Mouse (Mus musculus) bone marrow, adult 2 months (tissue): ENCODE results near the gene Gal3st4. TPM values are rescaled to one million over a fixed set of nuclear protein-coding genes. Genes with fewer than 3 reads are reported as not detected.

ENCODE experiments used
- H3K27ac ChIP-seq: fragments of 200-500 bp; 2 replicates; pipeline ENCODE4 v1.5.1; 2012; ENCODE audit warnings: low read depth, mild to moderate bottlenecking, control low read depth, inconsistent platforms, low read length; ENCODE audit not compliant: control insufficient read depth, poor library complexity, insufficient read depth
- H3K4me1 ChIP-seq: fragments of 200-500 bp; 2 replicates; pipeline ENCODE4 v1.6.1; 2011; ENCODE audit warnings: low read length; ENCODE audit not compliant: control insufficient read depth, insufficient read depth
- H3K4me3 ChIP-seq: fragments of 200-500 bp; replicated peaks from 2 replicates; pipeline ENCODE3; 2011; ENCODE audit warnings: mild to moderate bottlenecking, low read depth, low read length, control low read depth; ENCODE audit not compliant: control insufficient read depth
- CTCF ChIP-seq: fragments of 200-500 bp; IDR thresholded peaks from 2 replicates; pipeline ENCODE4 v1.5.1; 2011; ENCODE audit warnings: low read length, control low read depth; ENCODE audit not compliant: control insufficient read depth, insufficient read depth
- POLR2A ChIP-seq: fragments of 200-500 bp; IDR thresholded peaks from 2 replicates; pipeline ENCODE4 v1.6.1; 2011; ENCODE audit warnings: low read depth, mild to moderate bottlenecking, control low read depth, low read length, borderline replicate concordance; ENCODE audit not compliant: control insufficient read depth
- WGBS: fragments of 180-500 bp; shearing (Covaris S2); methylation state at CpG from one replicate; pipeline ENCODE4 v1.1.7; 2018; 5-methylcytosine and 5-hydroxymethylcytosine counted together
- polyA plus RNA-seq: library from polyadenylated mRNA; stranded (reverse); fragments of >200 nt; gene quantifications from 2 replicates; pipeline ENCODE4 v1.2.4, GENCODE M21; 2011; ENCODE audit warnings: low replicate concordance; ENCODE audit not compliant: missing spikeins, insufficient read depth, insufficient read length

Gal3st4 gene
- polyA plus RNA-seq, 1 experiment = not detected

- H3K27ac ChIP-seq = no peak overlapping the region
- TF ChIP-seq CTCF (no peak), POLR2A (no peak)
- H3K4me1 ChIP-seq = no peaks in the 10 kb centered on the region; the same call in 1 of the 2 replicates
- no peak overlapping the region for H3K4me3 ChIP-seq
- WGBS = 5% methylated on average over 2 of the region's 2 CpGs
These were observed 31.1 kb downstream of the Gal3st4 start for GRCm38 (mm10) chr5:138241511-138241910.

GRCm38 (mm10) chr5:138234224-138234623 lies 38.4 kb downstream of the Gal3st4 start:
- no peak overlapping the region for H3K27ac ChIP-seq
- no peak overlapping the region for H3K4me3 ChIP-seq
- H3K4me1 ChIP-seq = no peaks in the 10 kb centered on the region; the same call in 1 of the 2 replicates
- no peak for TF ChIP-seq CTCF
- no peak for TF ChIP-seq POLR2A

GRCm38 (mm10) chr5:138233778-138234177 lies 38.9 kb downstream of the Gal3st4 start:
- TF ChIP-seq POLR2A = no peak
- no peak for TF ChIP-seq CTCF
- 84% methylated on average over 2 of the region's 2 CpGs for WGBS
- H3K4me1 ChIP-seq = no peaks in the 10 kb centered on the region; the same call in 1 of the 2 replicates
- no peak overlapping the region for H3K27ac ChIP-seq
- H3K4me3 ChIP-seq = no peak overlapping the region

- Histone ChIP-seq H3K4me3 (no peak overlapping the region), H3K4me1 (peaks cover 1% of the 10 kb centered on the region; the same call in 1 of the 2 replicates), H3K27ac (no peak overlapping the region)
- 57% methylated on average over 3 of the region's 3 CpGs for WGBS
- TF ChIP-seq CTCF (no peak), POLR2A (no peak)
These were observed 43.1 kb downstream of the Gal3st4 start for GRCm38 (mm10) chr5:138229511-138229910.

GRCm38 (mm10) chr5:138228026-138228425 lies 44.6 kb downstream of the Gal3st4 start:
- TF ChIP-seq CTCF (peak; percentile 59), POLR2A (no peak)
- Histone ChIP-seq H3K4me1 (peaks cover 1% of the 10 kb centered on the region; the same call in 1 of the 2 replicates), H3K4me3 (no peak overlapping the region), H3K27ac (no peak overlapping the region)
- WGBS = 19% methylated on average over 3 of the region's 3 CpGs

- Histone ChIP-seq H3K4me3 (no peak overlapping the region), H3K4me1 (peaks cover 1% of the 10 kb centered on the region; the same call in 1 of the 2 replicates), H3K27ac (no peak overlapping the region)
- no peak for TF ChIP-seq CTCF
- 2% methylated on average over 2 of the region's 2 CpGs for WGBS
These were observed 45.3 kb downstream of the Gal3st4 start for GRCm38 (mm10) chr5:138227367-138227766.

- peaks cover 1% of the 10 kb centered on the region; the same call in 1 of the 2 replicates for H3K4me1 ChIP-seq
- WGBS = 6% methylated on average over 4 of the region's 4 CpGs
- H3K27ac ChIP-seq = peak overlapping the region; percentile 55; the same call in 1 of the 2 replicates
- TF ChIP-seq POLR2A (no peak), CTCF (no peak)
- peak overlapping the region; percentile 54 for H3K4me3 ChIP-seq
These were observed 46.1 kb downstream of the Gal3st4 start for GRCm38 (mm10) chr5:138226491-138226890.

GRCm38 (mm10) chr5:138225700-138226099 lies 46.9 kb downstream of the Gal3st4 start, which contains the start of gene Nxpe5:
TSS of gene Nxpe5 (plus strand) at chr5:138225898.
- no peak for TF ChIP-seq CTCF
- TF ChIP-seq POLR2A = no peak
- Histone ChIP-seq H3K4me3 (peak within 1 kb of the TSS; percentile 54), H3K4me1 (peaks cover 1% of the 10 kb centered on the region; the same call in 1 of the 2 replicates), H3K27ac (peak within 1 kb of the TSS; percentile 55; the same call in 1 of the 2 replicates)
- 7% methylated on average over 2 of the region's 2 CpGs for WGBS

- peaks cover 1% of the 10 kb centered on the region; the same call in 1 of the 2 replicates for H3K4me1 ChIP-seq
- H3K27ac ChIP-seq = no peak overlapping the region
- TF ChIP-seq POLR2A (no peak), CTCF (no peak)
- no peak overlapping the region for H3K4me3 ChIP-seq
- WGBS = 11% methylated on average over 3 of the region's 3 CpGs
These were observed 49.4 kb downstream of the Gal3st4 start for GRCm38 (mm10) chr5:138223287-138223686.
